ENCODE assay signal across 11 mouse cellular contexts in the genomic region with DNA sequence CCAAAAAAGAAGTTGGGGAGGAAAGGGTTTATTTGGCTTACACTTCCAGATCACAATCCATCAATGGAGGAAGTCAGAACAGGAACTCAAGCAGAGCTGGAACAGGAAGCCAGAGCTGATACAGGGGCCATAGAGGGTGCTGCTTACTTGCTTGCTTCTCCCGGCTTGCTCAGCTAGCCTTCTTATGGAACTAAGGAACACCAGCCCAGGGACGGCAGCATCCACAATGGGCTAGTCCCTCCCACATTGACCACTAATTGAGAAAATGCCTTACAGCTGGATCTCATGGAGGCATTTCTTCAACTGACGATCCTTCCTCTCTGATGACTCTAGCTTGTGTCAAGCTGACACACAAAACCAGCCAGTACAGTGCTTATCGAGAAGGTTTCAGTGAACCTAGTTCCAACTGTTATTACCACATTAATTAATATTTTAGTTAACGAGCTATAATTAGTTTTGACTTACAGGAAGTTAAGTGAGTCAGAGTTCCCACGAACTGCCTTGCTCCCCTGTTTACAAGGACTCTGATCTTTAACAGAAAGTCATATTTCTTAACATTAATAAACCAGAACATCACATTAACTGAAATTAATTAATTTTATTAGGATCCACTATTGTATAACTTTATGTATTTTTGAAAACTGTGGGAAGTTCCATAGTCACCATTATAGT.
DNase-seq lines count a peak whose midpoint lies in the region; ATAC-seq and TF ChIP-seq lines count a peak whose summit lies in the region.
"Had no signal": no experiment of that assay in that cellular context is flagged by ENCODE, and none has a peak within 500 bp of the region (broad histone marks: within the 10 kb centered on the region; RNA-seq: fewer than 3 reads in every experiment).

No protein-coding gene starts in this region.

- peak; percentile 41 for DNase-seq in lung, embryonic 14.5 days
- no peak for DNase-seq in lung, adult 2 months
- no peak for DNase-seq in gastrocnemius, postnatal 36 days
- no peak for DNase-seq in frontal cortex, adult 2 months (ENCODE audit: extremely low spot score in 1 of 2, low spot score in 1 of 2)
- DNase-seq: cerebellum, postnatal 10 days; gastrocnemius, postnatal 14 days; thymus, postnatal 4 days had no signal

- TF ChIP-seq CTCF in lung, embryonic 14.5 days (IDR thresholded peaks at IDR 0.05; ENCODE audit: low read depth), result no peak
- TF ChIP-seq CTCF in lung, adult 2 months (IDR thresholded peaks at IDR 0.05; ENCODE audit: insufficient read depth, low read length), result no peak
- no peak for TF ChIP-seq CTCF in intestine, postnatal 0 days (IDR thresholded peaks at IDR 0.05; ENCODE audit: low read depth)

- H3K9me3 ChIP-seq in lung, embryonic 14.5 days (ENCODE audit: low read depth, low read length), result no peaks in the 10 kb centered on the region
- H3K9me3 ChIP-seq in liver, embryonic 12.5 days (replicated peaks), result no peaks in the 10 kb centered on the region
- H3K9me3 ChIP-seq in intestine, postnatal 0 days (ENCODE audit: control insufficient read depth), result no peaks in the 10 kb centered on the region

- intact Hi-C loops in gastrocnemius, postnatal 36 days (cut with DNase I), result loop anchor here (5.0 kb wide), 1 partner anchor 160 kb away; a partner anchor contains a TSS

- no peak overlapping the region for H3K27ac ChIP-seq in lung, embryonic 14.5 days (ENCODE audit: low read depth)
- no peak overlapping the region for H3K27ac ChIP-seq in liver, embryonic 12.5 days
- H3K27ac ChIP-seq in intestine, postnatal 0 days (ENCODE audit: low read depth, low read length), result no peak overlapping the region

- 45% methylated on average over 6 of the region's 6 CpGs for WGBS in lung, embryonic 14.5 days
- 37% methylated on average over 6 of the region's 6 CpGs for WGBS in lung, adult 2 months
- 32% methylated on average over 6 of the region's 6 CpGs for WGBS in liver, embryonic 12.5 days (ENCODE audit: insufficient replicate concordance)
- 61% methylated on average over 6 of the region's 6 CpGs for WGBS in intestine, postnatal 0 days

- H3K27me3 ChIP-seq in lung, embryonic 14.5 days (ENCODE audit: insufficient read depth, low read length), result no peaks in the 10 kb centered on the region
- H3K27me3 ChIP-seq in liver, embryonic 12.5 days (replicated peaks), result no peaks in the 10 kb centered on the region
- H3K27me3 ChIP-seq in intestine, postnatal 0 days (replicated peaks; ENCODE audit: control insufficient read depth, insufficient read depth, low read length), result no peaks in the 10 kb centered on the region

- H3K4me1 ChIP-seq in lung, embryonic 14.5 days (ENCODE audit: insufficient read depth), result no peaks in the 10 kb centered on the region
- H3K4me1 ChIP-seq in lung, adult 2 months (ENCODE audit: control insufficient read depth, insufficient read depth, low read length), result no peaks in the 10 kb centered on the region; the same call in 1 of the 2 replicates
- peaks cover 10% of the 10 kb centered on the region for H3K4me1 ChIP-seq in liver, embryonic 12.5 days
- no peaks in the 10 kb centered on the region for H3K4me1 ChIP-seq in intestine, postnatal 0 days (replicated peaks; ENCODE audit: control insufficient read depth, insufficient read depth, low read length)

- no peak for TF ChIP-seq POLR2A in lung, adult 2 months (IDR thresholded peaks at IDR 0.05; ENCODE audit: borderline replicate concordance, extremely low read depth, low read depth, low read length)

- H3K36me3 ChIP-seq in lung, embryonic 14.5 days (ENCODE audit: insufficient read depth), result no peaks in the 10 kb centered on the region
- H3K36me3 ChIP-seq in liver, embryonic 12.5 days, result no peaks in the 10 kb centered on the region
- no peaks in the 10 kb centered on the region for H3K36me3 ChIP-seq in intestine, postnatal 0 days (ENCODE audit: control insufficient read depth, insufficient read depth)

- no peak overlapping the region for H3K4me2 ChIP-seq in lung, embryonic 14.5 days
- H3K4me2 ChIP-seq in liver, embryonic 12.5 days, result no peak overlapping the region
- H3K4me2 ChIP-seq in intestine, postnatal 0 days (replicated peaks; ENCODE audit: low read depth), result no peak overlapping the region
- H3K4me2 ChIP-seq: midbrain, embryonic 11.5 days had no signal

- no peak overlapping the region for H3K4me3 ChIP-seq in lung, embryonic 14.5 days (ENCODE audit: low read depth, low read length)
- H3K4me3 ChIP-seq in lung, adult 2 months (replicated peaks; ENCODE audit: extremely low read depth, low read depth, low read length), result no peak overlapping the region
- H3K4me3 ChIP-seq in liver, embryonic 12.5 days, result no peak overlapping the region
- H3K4me3 ChIP-seq in intestine, postnatal 0 days (ENCODE audit: low read depth, low read length), result no peak overlapping the region

- no peak overlapping the region for H3K9ac ChIP-seq in lung, embryonic 14.5 days
- no peak overlapping the region for H3K9ac ChIP-seq in liver, embryonic 12.5 days
- H3K9ac ChIP-seq in intestine, postnatal 0 days (ENCODE audit: low read depth, low read length), result no peak overlapping the region

- ATAC-seq in lung, embryonic 14.5 days (ENCODE audit: insufficient read depth), result no peak
- peak; percentile 49 for ATAC-seq in inflammation-experienced regulatory T-cells, adult 6 months
- peak; percentile 40; the same call in 1 of the 2 replicates for ATAC-seq in liver, embryonic 12.5 days
- ATAC-seq in intestine, postnatal 0 days, result no peak

Comparison
In these comparisons a context has a peak if more than half of its experiments do, and no peak if none do; other contexts are left out.
1. ATAC-seq: peak in inflammation-experienced regulatory T-cells, adult 6 months (single experiment) and liver, embryonic 12.5 days (single experiment); none in lung, embryonic 14.5 days (single experiment) and intestine, postnatal 0 days (single experiment).